Mouse (Mus musculus) large intestine, adult 2 months (tissue): ENCODE measurements around the gene Slc22a6. TPM values are rescaled to one million over a fixed set of nuclear protein-coding genes. Genes with fewer than 3 reads are reported as not detected.

Experiments used
- DNase-seq: peaks from one replicate; pipeline ENCODE4 v3.0.0-alpha.2; 2012; ENCODE audit warnings: low read depth, low spot score
- WGBS: fragments of 180-500 bp; shearing (Covaris S2); methylation state at CpG from one replicate; pipeline ENCODE4 v1.1.7; 2018; 5-methylcytosine and 5-hydroxymethylcytosine counted together
- polyA plus RNA-seq: library from polyadenylated mRNA; depleted of rRNA; stranded (reverse); fragments of >200 nt; gene quantifications from 2 replicates; pipeline ENCODE4 v1.2.3, GENCODE M21; 2012

The Slc22a6 gene
- polyA plus RNA-seq, 1 experiment, result not detected

DNA sequence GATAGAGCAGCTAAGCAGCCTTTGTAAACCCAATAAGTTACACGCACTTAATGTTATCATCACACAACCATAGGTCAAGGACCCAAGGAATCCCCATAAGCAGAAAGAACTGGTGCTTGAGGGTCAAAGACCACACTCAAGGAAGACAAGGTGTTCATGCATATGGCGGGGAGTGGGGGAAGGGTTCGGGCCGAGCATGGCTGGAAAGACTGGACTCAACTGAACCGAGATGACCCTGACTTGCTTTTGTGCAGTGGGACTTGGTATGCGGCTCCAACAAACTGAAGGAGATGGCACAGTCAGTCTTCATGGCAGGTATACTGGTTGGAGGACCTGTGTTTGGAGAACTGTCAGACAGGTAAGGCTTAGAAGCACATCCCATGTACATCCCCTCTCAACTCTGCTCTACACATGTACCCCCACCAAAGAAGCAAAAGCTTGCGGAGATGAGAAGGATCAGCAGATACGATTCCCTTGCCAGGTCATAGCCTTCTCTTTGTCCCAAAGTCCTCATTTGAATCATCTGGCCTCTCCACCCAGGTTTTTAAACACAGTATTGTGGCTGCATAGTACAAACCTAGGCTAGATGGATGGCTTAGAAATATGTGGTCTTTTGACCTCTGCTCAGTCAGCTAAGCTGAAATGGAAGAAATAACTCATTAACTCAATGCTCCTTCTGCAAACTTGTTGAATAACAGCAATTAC is 13.2 kb upstream of the Slc22a6 start:
- no peak for DNase-seq
- WGBS, result 87% methylated on average over 8 of the region's 8 CpGs

DNA sequence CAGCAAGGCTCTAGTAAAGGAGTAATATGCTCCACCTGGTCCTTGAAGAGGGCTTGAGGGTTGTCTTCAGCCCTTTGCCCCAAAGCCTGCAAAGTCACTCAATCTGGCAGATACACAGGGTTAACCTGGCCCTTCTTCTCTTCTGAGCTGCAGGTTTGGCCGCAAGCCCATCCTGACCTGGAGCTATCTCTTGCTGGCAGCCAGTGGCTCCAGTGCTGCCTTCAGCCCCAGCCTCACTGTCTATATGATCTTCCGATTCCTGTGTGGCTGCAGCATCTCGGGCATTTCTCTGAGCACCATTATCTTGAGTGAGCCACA is 12.6 kb upstream of the Slc22a6 start:
- WGBS, result 75% methylated on average over 3 of the region's 3 CpGs
- no peak for DNase-seq

DNA sequence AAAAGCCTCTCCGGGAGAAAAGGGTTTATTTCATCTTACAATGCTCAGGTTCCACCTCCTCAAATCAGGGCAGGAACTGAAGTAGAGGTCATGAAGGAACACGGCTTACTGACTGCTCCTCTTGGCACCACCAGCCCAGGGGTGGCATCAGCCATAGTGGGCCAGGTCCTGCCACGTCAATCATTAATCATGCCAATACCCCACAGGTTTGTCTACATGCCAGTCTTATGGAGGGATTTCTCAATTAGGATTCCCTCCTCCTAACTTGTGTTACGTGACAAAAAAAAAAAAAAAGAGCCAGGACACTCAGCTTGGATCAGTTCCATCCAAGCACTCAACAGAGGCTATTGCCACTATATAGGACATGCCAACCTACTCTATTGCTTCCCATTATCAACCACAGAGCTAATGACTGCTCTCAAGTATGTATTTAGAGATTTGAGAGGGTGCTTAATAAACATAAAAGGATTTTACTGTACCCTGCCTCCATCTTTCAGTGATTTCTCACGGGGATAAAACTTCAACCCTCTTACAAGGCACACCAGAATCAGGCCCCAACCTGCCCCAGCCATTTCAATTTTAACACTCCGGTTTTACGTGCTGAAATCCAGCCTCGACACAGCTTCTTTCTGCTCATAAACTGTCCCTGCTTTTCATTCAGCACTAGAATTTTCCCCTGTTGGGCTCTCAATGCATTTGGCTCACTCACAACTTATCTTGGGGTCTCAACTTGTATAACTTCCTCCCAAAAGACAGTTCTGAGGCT is 6.3 kb upstream of the Slc22a6 start:
- DNase-seq, result no peak
- WGBS, result 83% methylated on average over 8 of the region's 8 CpGs

DNA sequence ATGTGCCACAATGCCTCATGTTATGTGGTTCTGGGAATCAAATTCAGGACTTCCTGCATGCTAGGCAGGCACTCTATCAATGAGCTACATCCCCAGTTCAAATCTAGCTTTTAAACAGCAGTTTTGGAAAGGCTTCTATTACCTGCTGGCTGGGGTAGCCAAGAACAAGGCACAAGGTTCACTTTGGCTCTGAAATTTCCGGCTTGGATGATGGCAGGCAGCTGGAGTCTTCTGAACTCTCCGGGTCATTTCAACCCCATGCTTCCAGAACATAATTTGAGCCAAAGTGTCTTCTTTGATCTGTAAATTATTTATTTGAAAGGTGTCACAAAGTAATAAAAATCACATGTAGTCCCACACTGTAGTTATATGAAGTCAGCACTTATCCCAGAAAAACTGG is 4.7 kb upstream of the Slc22a6 start:
- no peak for DNase-seq

DNA sequence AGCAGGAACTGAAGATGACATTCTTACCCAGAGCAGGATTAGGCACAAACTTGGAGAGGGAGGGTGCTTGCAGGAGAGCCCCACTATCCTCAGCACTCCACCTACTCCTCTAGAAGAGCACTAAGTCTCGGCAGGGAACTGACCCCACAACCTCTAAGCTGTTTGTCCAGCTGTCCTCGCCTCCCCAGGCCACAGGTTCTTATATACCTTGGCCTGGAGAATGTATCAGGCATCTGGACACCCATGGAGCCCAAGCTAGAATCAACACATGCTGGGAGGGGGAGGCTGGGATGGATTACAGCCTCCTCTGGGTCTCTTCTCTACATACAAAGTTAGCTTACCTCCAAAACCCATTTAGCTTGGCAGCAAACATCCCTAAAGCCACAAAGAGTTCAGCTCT is 3.5 kb upstream of the Slc22a6 start:
- DNase-seq, result no peak
- 80% methylated on average over 2 of the region's 2 CpGs for WGBS

More for the DNA sequence above, 4.7 kb upstream of the Slc22a6 start:
- WGBS, result 22% methylated on average over 2 of the region's 2 CpGs

DNA sequence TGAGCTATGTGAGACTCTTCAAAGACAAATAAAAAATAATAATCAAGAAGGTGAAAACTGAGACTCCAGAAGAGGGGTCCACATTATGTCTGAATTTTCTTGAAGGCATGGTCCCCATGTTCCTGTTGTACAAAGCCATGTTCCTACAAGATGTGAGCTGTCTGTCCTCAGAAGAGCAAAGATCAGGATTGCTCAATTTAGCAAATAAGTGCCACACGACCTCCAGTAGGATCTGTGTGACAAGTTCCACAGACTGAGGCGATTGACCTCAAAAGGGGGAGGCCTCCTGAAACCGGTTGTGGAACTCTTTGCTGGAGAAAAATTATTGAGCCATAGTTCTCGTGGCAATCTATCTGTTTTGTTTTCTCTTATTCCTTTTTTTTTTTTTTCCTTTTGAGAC is 1.5 kb upstream of the Slc22a6 start:
- no peak for DNase-seq
- WGBS, result 35% methylated on average over 4 of the region's 4 CpGs

DNA sequence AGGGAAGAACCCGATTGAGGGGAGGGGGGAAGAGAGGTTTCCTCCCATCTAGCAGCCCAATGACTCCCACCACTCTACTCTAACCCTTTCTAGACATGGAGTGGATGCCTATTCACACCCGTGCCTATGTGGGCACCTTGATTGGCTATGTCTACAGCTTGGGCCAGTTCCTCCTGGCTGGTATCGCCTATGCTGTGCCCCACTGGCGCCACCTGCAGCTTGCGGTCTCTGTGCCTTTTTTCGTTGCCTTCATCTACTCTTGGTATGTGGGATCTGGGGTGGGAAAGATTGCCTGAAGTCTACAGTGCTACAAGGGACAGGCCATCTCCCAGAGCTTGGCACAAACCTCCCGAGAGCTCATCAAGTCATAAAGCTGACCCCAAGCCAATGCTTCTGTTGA is 3.3 kb downstream of the Slc22a6 start:
- WGBS, result 91% methylated on average over 7 of the region's 7 CpGs
- DNase-seq, result no peak

DNA sequence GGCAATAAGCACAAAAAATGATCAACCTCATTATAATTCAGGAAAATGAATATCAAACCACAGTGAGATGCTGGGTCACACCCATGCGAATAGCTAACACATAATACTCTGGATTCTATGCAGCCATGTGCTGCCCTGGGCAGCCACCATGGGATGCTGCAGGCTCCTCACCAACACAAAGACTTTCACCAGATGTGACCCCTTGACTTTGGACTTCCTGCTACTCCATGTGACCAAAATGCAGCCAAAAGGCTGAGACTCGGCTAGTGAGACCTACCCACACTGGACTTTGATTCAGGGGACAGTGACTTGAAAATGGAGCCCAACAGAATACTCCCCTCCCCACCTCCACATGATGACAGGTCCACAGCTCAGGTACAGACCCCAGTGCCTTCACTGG is 12.4 kb downstream of the Slc22a6 start:
- DNase-seq, result no peak
- WGBS, result 62% methylated on average over 2 of the region's 2 CpGs

DNA sequence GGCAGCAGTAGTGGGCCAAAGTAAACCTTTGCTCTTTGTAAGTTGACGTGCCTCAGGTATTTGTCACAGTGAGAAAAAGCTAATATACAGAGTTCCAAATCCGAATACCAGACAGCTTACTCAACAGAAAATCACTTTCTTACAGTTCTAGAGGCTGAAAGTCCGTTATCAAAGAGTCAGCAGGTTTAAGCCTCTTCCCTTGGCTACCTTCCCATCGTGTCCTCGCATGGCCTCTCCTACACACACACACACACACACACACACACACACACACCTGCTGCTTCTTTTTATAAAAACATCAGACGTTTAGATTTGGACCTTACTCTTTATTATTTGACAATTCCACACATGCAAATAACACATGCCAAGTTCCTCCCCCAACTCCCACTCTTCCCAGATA is 13.0 kb downstream of the Slc22a6 start:
- WGBS, result 27% methylated on average over 6 of the region's 6 CpGs
- no peak for DNase-seq

DNA sequence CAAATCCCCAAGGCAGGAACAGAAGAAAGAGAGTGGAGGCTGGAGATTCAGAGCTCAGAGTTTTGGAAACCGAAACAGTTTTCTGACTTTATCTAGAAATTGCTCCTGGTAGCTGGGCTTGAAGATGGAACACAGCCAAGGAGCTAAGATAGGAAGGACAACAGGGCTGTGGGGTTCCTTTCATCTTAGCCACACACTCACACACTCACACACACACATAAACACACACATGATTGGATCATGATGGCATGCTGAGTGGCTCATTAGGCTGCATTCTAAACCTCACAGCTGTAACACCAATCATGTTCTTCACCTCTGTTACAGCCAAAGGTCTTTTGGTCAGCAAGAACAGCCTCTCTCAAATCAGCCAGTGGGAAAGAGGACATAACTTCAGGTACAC is 14.2 kb downstream of the Slc22a6 start:
- WGBS, result 61% methylated on average over 1 of the region's 1 CpGs
- DNase-seq, result no peak

DNA sequence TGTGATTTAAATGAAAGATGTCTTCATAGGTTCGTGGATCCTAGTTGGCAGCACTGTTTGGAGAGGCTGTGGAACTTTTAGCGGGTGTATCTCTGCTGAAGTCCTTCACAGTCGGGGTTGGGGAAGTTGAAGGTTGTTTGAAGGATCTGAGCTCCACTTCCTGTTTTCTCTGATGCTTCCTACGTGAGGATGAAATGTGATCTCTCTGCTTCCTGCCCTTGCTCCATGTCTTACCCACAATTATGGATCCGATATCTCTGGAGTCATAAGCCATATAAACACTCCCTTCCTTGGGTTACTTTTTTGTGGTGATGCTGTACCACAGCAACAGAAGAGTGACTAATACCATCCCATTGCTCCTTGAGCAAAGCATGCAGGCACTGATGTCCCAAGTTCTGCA is 24.2 kb downstream of the Slc22a6 start:
- WGBS, result 36% methylated on average over 5 of the region's 5 CpGs
- DNase-seq, result no peak

DNA sequence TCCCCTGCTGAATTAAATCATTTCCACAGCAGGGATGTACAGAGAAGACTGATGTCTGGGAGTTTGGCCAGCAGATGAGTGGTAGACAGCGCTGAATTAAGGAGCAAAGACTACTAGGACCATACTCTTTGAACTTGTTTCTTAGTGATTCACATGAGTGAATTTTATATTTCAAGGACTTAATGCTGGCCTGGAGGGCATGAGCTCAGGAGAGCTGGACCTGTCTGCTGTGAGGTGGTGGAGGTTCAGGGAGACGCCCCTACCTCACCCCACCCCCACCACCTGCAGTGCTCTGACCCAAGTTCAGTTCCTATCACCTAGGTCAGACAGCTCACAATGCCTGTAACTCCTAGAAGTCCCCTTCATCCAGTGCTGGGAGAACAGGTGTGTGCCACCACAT is 28.6 kb downstream of the Slc22a6 start:
- no peak for DNase-seq
- 78% methylated on average over 2 of the region's 2 CpGs for WGBS

DNA sequence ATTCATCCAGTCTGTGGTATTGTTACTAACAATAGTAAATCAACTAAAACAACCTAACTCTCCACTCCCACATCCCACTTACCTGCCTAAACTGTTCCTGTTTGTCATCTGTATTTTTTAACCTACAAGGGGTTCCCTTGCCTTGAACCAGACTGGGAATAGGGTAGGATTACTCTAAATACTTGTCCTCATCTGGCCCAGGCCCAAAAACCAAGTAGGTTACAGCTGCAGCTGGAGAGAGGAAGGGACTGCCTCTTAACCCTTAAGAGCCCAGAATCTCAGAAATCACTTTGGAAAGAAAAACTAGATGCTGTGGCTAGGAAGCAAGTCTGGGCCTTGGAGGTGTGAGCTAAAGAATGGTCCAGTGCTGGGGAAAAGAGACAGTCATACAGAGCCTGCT is 38.0 kb downstream of the Slc22a6 start:
- no peak for DNase-seq

DNA sequence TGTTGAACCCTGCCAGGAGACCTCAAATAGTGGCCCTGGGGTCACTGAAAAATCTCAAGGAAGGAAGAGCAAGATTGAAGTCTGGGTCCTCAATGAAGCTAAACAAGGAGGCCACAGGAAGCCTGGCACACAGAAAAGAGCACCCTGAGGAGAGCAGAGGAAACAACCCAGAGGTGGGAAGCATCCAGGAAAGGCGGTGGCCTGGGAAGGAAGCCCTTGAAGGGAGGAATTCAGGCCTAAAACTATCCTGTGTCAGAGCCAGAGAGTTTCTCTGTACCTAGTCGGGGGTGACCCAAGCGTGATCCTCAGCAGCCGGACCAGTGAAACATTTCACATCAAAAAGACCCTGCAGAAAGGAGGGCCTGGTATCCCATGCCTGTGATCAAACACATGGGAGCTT is 38.5 kb downstream of the Slc22a6 start:
- no peak for DNase-seq
- WGBS, result 72% methylated on average over 4 of the region's 4 CpGs

DNA sequence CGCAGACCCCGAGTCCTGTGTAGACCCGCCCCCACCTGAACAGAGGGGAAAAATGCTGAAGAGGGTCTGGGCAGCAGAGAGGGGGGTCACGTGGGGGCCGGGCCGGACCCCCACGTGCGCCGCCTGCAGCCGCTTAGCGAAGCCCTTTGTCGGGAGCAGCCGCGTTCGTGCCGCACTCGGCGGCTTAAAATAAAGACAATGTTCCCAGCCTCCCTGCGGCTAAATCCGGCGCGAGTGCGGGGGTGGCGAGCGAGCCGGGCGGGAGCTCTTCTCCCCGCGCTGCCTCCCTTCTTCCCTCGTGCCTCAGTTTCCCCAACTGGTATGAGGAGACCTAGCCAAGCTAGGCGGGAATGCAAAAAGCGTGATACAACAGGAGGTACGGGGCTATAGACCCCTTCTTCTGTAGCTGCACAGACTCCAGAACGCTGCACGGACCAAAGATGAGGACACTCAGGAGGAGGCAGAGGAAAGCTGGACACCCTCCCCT is 44.0 kb downstream of the Slc22a6 start:
- DNase-seq, result no peak
- 3% methylated on average over 35 of the region's 35 CpGs for WGBS

DNA sequence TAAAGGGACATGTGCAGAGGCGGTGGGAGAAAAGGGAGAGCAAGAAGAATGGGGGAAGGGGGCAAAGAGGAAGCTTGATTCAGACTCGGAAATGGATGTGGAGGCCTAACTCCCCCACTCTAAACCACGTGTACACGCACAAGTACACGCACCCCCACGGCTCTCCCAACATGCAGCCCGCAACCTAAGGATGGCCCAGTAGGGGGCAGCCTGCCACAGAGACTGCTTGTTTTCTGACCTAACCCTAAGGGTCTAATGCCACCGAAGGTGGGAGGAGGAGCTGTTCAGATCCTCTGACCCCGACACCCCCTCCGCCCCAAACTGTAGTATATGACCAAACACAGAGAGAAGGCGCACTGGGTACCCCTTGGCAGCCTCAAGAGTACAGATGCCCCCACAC is 44.5 kb downstream of the Slc22a6 start:
- DNase-seq, result no peak
- 6% methylated on average over 11 of the region's 11 CpGs for WGBS

DNA sequence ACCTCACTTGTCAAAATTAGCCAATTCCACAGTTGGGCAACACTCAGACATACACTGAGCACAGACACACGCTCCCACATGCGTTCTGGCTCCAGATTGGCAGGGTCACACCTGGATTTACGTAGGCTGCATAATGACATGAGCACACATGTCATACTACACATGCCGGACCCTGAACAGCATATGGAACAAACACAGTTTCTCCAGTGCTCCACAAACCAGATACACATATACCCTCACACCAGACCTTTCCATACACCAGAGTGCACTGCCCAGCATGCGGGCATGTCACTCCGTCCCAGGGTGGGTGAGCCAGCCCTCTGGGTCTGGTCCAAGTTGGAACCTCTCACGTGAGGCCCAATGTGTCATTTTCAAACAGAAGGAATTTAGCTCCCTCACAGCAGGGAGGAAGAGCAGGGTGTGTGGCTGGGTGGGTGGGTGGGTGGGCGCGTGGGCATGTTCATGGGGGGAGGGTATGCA is 45.6 kb downstream of the Slc22a6 start, which contains the start of gene Chrm1:
Gene Chrm1 (plus strand): TSS at position 430 of the 480 bp plus-strand sequence.
- 40% methylated on average over 9 of the region's 9 CpGs for WGBS
- DNase-seq, result no peak

DNA sequence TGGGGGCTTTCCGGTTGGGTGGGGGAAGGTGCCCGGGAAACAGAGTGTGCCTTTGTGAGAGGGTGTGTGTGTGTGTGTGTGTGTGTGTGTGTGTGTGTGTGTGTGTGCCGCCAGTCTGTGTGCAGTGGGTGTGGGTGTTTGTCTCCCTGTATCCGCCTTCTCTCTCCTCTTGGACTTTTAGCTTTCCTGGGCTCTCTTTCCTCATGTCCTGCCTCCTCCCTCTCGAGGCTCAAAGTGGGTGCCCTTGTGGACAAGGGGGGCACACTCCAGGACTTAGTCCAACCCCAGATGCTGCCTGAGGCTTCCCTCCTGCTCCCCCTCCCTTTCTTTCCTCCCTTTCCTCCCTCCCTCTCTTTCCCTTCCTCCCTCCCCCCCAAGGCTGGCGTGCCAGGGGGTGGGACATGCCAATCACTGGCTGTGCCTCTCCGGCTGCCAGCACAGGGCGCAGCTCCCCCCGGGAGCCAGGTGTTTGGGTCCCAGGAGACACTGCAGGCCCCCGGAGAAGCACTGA is 46.1 kb downstream of the Slc22a6 start:
- DNase-seq, result no peak
- 14% methylated on average over 8 of the region's 10 CpGs for WGBS

DNA sequence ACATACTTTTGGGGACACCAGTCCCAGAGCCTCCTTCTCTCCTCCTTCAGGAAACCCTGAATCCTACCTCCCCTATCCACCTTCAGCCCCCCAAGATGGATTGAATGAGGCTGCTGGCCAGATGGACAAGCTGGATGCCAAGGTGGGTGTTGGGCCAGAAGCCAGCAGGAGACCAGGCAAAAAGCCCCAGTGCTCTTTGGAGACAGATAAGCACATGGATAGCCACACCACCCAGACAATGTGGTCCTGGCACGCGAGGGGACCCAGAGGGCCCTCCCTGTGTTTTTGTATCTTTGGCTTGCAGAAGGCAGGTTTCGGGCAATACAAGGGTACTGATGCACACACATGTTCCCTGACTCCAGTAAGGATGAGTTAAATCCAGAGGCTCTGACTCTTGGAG is 47.0 kb downstream of the Slc22a6 start:
- DNase-seq, result no peak

DNA sequence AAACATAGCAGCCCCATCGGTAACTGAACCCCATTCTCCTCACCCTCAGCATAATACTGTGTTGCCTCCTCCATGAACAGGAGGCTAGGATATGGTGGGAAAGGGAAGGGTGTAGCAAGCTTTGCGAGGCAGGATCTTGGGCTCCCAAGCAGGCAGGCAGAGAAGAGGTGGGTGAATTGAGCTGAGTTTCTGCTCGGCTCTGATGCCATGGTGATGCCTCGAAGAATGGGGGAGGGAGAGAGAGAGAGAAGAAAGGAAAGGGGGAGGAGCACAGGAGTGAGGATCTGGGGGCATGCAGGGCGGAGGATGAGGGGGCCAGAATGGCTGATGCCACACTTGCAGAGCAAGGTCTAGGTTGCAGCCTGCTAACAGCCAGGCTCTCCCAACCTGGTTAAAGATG is 47.9 kb downstream of the Slc22a6 start:
- WGBS, result 82% methylated on average over 5 of the region's 5 CpGs

More for the DNA sequence above, 47.0 kb downstream of the Slc22a6 start:
- WGBS, result 92% methylated on average over 3 of the region's 3 CpGs

DNA sequence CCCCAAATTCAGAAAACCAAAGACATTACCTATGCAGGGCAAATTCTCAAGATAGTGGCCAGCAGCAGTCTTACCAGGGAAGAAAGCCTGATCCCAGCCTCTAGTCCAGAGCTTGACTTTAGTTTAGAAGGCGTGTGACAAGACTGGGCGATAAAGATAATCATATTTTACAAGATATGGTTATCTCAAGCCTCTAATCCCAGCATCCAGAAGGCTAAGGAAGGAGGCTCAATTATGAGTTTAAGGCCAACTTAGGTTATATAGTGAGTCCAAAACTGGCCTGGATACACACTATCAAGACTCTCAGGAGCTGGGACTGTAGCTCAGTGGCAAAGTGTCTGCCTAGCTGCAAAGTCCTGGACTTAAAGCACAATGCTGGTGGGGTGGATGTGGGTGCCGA is 55.0 kb downstream of the Slc22a6 start:
- no peak for DNase-seq
- WGBS, result 89% methylated on average over 3 of the region's 3 CpGs

More for the DNA sequence above, 47.9 kb downstream of the Slc22a6 start:
- no peak for DNase-seq
